Mouse (Mus musculus) ovary, postnatal 10 days (tissue): Measurements from ENCODE around the gene Slc13a3.

Experiments used
- DNase-seq: peaks from one replicate; pipeline ENCODE4 v3.0.0; 2022; ENCODE audit warnings: low spot score

The Slc13a3 gene

GRCm38 (mm10) chr2:165475850-165476249 is 2.8 kb upstream of the Slc13a3 start:
- DNase-seq = no peak

GRCm38 (mm10) chr2:165475412-165475811 is 2.4 kb upstream of the Slc13a3 start:
- DNase-seq = no peak

- no peak for DNase-seq
These were observed 1.1 kb downstream of the Slc13a3 start for GRCm38 (mm10) chr2:165471943-165472342.

- DNase-seq = no peak
These were observed 2.9 kb downstream of the Slc13a3 start for GRCm38 (mm10) chr2:165470167-165470566.

GRCm38 (mm10) chr2:165467824-165468452 is 5.1 kb downstream of the Slc13a3 start:
- no peak for DNase-seq

- DNase-seq = no peak
These were observed 13.4 kb downstream of the Slc13a3 start for GRCm38 (mm10) chr2:165459663-165460062.

- no peak for DNase-seq
These were observed 14.8 kb downstream of the Slc13a3 start for GRCm38 (mm10) chr2:165458189-165458588.

- DNase-seq = no peak
These were observed 16.3 kb downstream of the Slc13a3 start for GRCm38 (mm10) chr2:165456710-165457109.

GRCm38 (mm10) chr2:165452730-165453693 is 20.0 kb downstream of the Slc13a3 start:
- no peak for DNase-seq

- DNase-seq = no peak
These were observed 24.6 kb downstream of the Slc13a3 start for GRCm38 (mm10) chr2:165448475-165448874.

GRCm38 (mm10) chr2:165444861-165445260 is 28.2 kb downstream of the Slc13a3 start:
- DNase-seq = no peak

- no peak for DNase-seq
These were observed 30.0 kb downstream of the Slc13a3 start for GRCm38 (mm10) chr2:165442981-165443380.

GRCm38 (mm10) chr2:165441613-165442012 is 31.4 kb downstream of the Slc13a3 start:
- no peak for DNase-seq

GRCm38 (mm10) chr2:165439613-165440012 is 33.4 kb downstream of the Slc13a3 start:
- DNase-seq = no peak

GRCm38 (mm10) chr2:165438881-165439280 is 34.1 kb downstream of the Slc13a3 start:
- no peak for DNase-seq

GRCm38 (mm10) chr2:165428694-165429093 is 44.3 kb downstream of the Slc13a3 start:
- DNase-seq = no peak

GRCm38 (mm10) chr2:165420195-165420594 is 52.8 kb downstream of the Slc13a3 start:
- no peak for DNase-seq

GRCm38 (mm10) chr2:165419670-165420111 is 53.3 kb downstream of the Slc13a3 start:
- DNase-seq = no peak

GRCm38 (mm10) chr2:165418577-165418976 is 54.5 kb downstream of the Slc13a3 start:
- no peak for DNase-seq

- DNase-seq = no peak
These were observed 55.7 kb downstream of the Slc13a3 start for GRCm38 (mm10) chr2:165417291-165417690.

GRCm38 (mm10) chr2:165415795-165416194 is 57.2 kb downstream of the Slc13a3 start:
- DNase-seq = no peak

- DNase-seq = no peak
These were observed 57.8 kb downstream of the Slc13a3 start for GRCm38 (mm10) chr2:165415141-165415721.

GRCm38 (mm10) chr2:165414321-165414720 is 58.7 kb downstream of the Slc13a3 start:
- DNase-seq = no peak
